Mouse (Mus musculus) liver, embryonic 14.5 days (tissue): Measurements from ENCODE around the gene Dpp7. TPM values are rescaled to one million over a fixed set of nuclear protein-coding genes. Genes with fewer than 3 reads are reported as not detected.

Experiments used
- ATAC-seq: fragments of 200-750 bp; cut with Nextera tagmentation; 2 replicates; pipeline ENCODE4 v1.8.0; 2017; ENCODE audit warnings: moderate number of reproducible peaks, mild to moderate bottlenecking, moderate library complexity; ENCODE audit not compliant: insufficient read depth
- DNase-seq, 3 experiments: peaks; one replicate each; pipeline ENCODE4 v3.0.0-alpha.2; 2012 to 2013; ENCODE audit warnings: low read depth in 3 of 3, low spot score in 3 of 3
- H3K27ac ChIP-seq: fragments of 300-500 bp; sonication (generic); 2 replicates; pipeline ENCODE4 v1.5.1; 2014; ENCODE audit warnings: moderate library complexity, mild to moderate bottlenecking, control low read depth, inconsistent platforms
- H3K27me3 ChIP-seq: fragments of 300-500 bp; sonication (generic); 2 replicates; pipeline ENCODE4 v1.6.1; 2014; ENCODE audit warnings: mild to moderate bottlenecking, low read length, moderate library complexity; ENCODE audit not compliant: control insufficient read depth, insufficient read depth
- H3K36me3 ChIP-seq: fragments of 300-500 bp; sonication (generic); replicated peaks from 2 replicates; pipeline ENCODE4 v1.6.1; 2014; ENCODE audit warnings: low read depth; ENCODE audit not compliant: control insufficient read depth, insufficient read depth
- H3K4me1 ChIP-seq, 2 experiments: fragments of 200-500 bp in 1 of 2; fragments of 300-500 bp in 1 of 2; sonication (generic) in 1 of 2; replicated peaks; 2 replicates each; pipeline ENCODE4 v1.6.1; 2012 to 2014; ENCODE audit warnings: antibody characterized with exemption in 1 of 2, inconsistent platforms in 1 of 2, low read length in 1 of 2; ENCODE audit not compliant: control insufficient read depth in 2 of 2, insufficient read depth in 2 of 2
- H3K4me2 ChIP-seq: fragments of 300-500 bp; sonication (generic); 2 replicates; pipeline ENCODE4 v1.6.1; 2014; ENCODE audit warnings: low read depth, mild to moderate bottlenecking, control low read depth, moderate library complexity
- H3K4me3 ChIP-seq, 2 experiments: fragments of 200-500 bp in 1 of 2; fragments of 300-500 bp in 1 of 2; sonication (generic) in 1 of 2; 2 replicates each; pipeline ENCODE4 v1.5.1; 2012 to 2014; ENCODE audit warnings: low read depth in 2 of 2, low read length in 2 of 2, mild to moderate bottlenecking in 2 of 2, control low read depth in 1 of 2, inconsistent platforms in 1 of 2, moderate library complexity in 1 of 2; ENCODE audit not compliant: insufficient read depth in 1 of 2
- H3K9ac ChIP-seq: fragments of 300-500 bp; sonication (generic); replicated peaks from 2 replicates; pipeline ENCODE4 v1.6.1; 2014; ENCODE audit warnings: mild to moderate bottlenecking, control low read depth, moderate library complexity
- H3K9me3 ChIP-seq: fragments of 300-500 bp; sonication (generic); 2 replicates; pipeline ENCODE4 v1.6.1; 2016; ENCODE audit warnings: low read length, mixed read lengths; ENCODE audit not compliant: control insufficient read depth
- CTCF ChIP-seq: IDR thresholded peaks from 2 replicates; pipeline ENCODE4 v1.5.1; 2016; ENCODE audit warnings: antibody characterized with exemption, low read depth, control low read depth
- EP300 ChIP-seq: IDR thresholded peaks from 2 replicates; pipeline ENCODE4 v1.6.1; 2016; ENCODE audit warnings: antibody characterized with exemption, low read depth
- WGBS: fragments of 180-500 bp; shearing (Covaris S2); extraction: QIAGEN DNeasy Blood & Tissue Kit; methylation state at CpG from one replicate; pipeline ENCODE4 v1.1.7; 2014; ENCODE audit not compliant: insufficient replicate concordance; 5-methylcytosine and 5-hydroxymethylcytosine counted together
- polyA plus RNA-seq, 2 experiments: library from polyadenylated mRNA; depleted of rRNA in 1 of 2; stranded (reverse) in 1 of 2; unstranded in 1 of 2; fragments of >200 nt; fragmentation: Nextera tagmentation in 1 of 2; extraction: Ambion mirVana in 1 of 2; gene quantifications; 2 replicates each; pipeline versions ENCODE4 v1.2.1 to v1.2.3; 2012 to 2014

Gene Dpp7
- polyA plus RNA-seq, 2 experiments: 9.4 to 10.6 TPM

DNA sequence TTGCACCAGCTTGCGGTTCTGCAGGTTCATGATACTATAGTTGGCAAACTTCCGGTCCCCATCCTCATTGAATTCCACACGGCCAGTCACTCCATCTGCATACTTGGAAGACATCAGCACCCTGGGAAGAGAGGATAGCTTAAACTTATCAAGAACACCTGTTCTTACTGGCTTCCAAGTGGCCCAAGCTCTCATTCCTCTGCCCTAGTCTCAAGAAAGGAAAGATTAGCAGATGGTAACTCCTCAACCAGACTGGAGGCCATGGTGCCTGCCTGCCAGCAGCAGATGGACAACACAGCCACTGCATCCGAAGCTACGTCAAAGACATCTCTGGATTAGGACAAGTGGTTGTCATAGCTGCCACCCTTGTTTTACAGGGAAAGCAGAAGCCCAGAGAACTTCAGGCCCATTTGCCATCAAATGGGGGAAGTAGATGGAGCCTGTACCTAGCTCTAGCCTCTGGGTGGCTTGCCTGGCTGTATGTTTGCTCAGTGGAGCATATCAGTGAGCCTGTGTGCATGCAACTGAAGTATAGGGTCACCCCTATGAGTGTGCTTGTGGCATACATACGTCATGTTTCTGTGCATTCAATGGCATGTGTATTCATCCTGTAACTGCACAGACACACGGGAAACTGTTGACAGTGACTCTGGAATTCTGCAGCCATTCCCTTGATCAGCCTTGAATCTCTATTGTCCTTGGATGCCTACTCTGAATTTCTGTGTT is 52.1 kb downstream of the Dpp7 start:
- Histone ChIP-seq H3K9ac (no peak overlapping the region), H3K4me1 (peaks cover 0 to 2% of the 10 kb centered on the region in 2 experiments; a peak in 1 of 4 replicates), H3K4me2 (no peak overlapping the region), H3K36me3 (no peaks in the 10 kb centered on the region), H3K9me3 (no peaks in the 10 kb centered on the region), H3K27ac (no peak overlapping the region), H3K4me3 (no peak overlapping the region), H3K27me3 (peaks cover 18% of the 10 kb centered on the region)
- 49% methylated on average over 7 of the region's 7 CpGs for WGBS
- DNase-seq: no peak
- no peak for TF ChIP-seq EP300
- no peak for TF ChIP-seq CTCF
- ATAC-seq: no peak

DNA sequence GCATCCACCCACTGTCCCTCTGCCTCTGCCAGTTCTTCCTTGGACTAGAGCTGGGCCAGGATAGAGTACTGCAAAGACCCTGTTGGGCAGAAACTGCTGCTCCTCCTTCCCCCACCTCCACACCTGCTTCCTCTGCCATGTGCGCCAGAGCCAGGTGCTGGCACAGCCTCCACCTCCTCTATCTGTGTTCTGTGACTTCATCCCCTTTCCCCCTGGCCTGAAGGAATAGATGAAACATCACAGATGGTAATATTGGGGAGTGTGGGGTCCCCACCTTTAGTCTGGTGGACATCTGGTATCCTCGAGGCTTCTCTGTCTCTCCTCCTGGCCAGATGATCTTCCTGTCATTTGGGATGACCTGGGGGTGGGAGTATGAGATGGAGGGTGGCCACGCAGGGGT is 52.7 kb downstream of the Dpp7 start:
- ATAC-seq (no peak), DNase-seq (no peak)
- H3K36me3 ChIP-seq: no peaks in the 10 kb centered on the region
- TF ChIP-seq EP300: no peak
- no peak for TF ChIP-seq CTCF
- H3K27ac ChIP-seq: no peak overlapping the region
- peaks cover 0 to 2% of the 10 kb centered on the region in 2 experiments; a peak in 1 of 4 replicates for H3K4me1 ChIP-seq
- H3K4me3 ChIP-seq: no peak overlapping the region
- WGBS: 46% methylated on average over 3 of the region's 3 CpGs
- H3K27me3 ChIP-seq: peaks cover 18% of the 10 kb centered on the region
- no peak overlapping the region for H3K9ac ChIP-seq
- no peaks in the 10 kb centered on the region for H3K9me3 ChIP-seq
- H3K4me2 ChIP-seq: no peak overlapping the region

Other genes with a start within 250 kb of the Dpp7 start
Only the 30 nearest of the 36 such genes appear.
- 3.7 and 4.1 TPM in 2 replicates for gene Tor4a, start 159.5 kb downstream of the Dpp7 start, polyA plus RNA-seq (2012; rRNA removed)
- gene Tor4a, start 159.5 kb downstream of the Dpp7 start, polyA plus RNA-seq (2014; fragmentation: Nextera tagmentation; extraction: Ambion mirVana): 4.9 and 5.7 TPM in 2 replicates
- 18.7 and 21.3 TPM in 2 replicates for gene Nelfb, start 144.9 kb downstream of the Dpp7 start, polyA plus RNA-seq (2012; rRNA removed)
- 23.7 and 27.3 TPM in 2 replicates for gene Nelfb, start 144.9 kb downstream of the Dpp7 start, polyA plus RNA-seq (2014; fragmentation: Nextera tagmentation; extraction: Ambion mirVana)
- gene Stpg3, start 141.7 kb downstream of the Dpp7 start, polyA plus RNA-seq (2012; rRNA removed): not detected in 2 replicates
- gene Stpg3, start 141.7 kb downstream of the Dpp7 start, polyA plus RNA-seq (2014; fragmentation: Nextera tagmentation; extraction: Ambion mirVana): not detected in 2 replicates
- gene Fam166a, start 137.6 kb downstream of the Dpp7 start, polyA plus RNA-seq (2012; rRNA removed): 0.04 TPM in 1 of 2 replicates, not detected in the other
- gene Fam166a, start 137.6 kb downstream of the Dpp7 start, polyA plus RNA-seq (2014; fragmentation: Nextera tagmentation; extraction: Ambion mirVana): 0.96 TPM in 1 of 2 replicates, not detected in the other
- 571 and 676 TPM in 2 replicates for gene Tubb4b, start 131.7 kb downstream of the Dpp7 start, polyA plus RNA-seq (2012; rRNA removed)
- gene Tubb4b, start 131.7 kb downstream of the Dpp7 start, polyA plus RNA-seq (2014; fragmentation: Nextera tagmentation; extraction: Ambion mirVana): 561 and 604 TPM in 2 replicates
- 0.01 and 0.05 TPM in 2 replicates for gene Slc34a3, start 122.0 kb downstream of the Dpp7 start, polyA plus RNA-seq (2012; rRNA removed)
- gene Slc34a3, start 122.0 kb downstream of the Dpp7 start, polyA plus RNA-seq (2014; fragmentation: Nextera tagmentation; extraction: Ambion mirVana): not detected in 2 replicates
- not detected in 2 replicates for gene Rnf224, start 119.6 kb downstream of the Dpp7 start, polyA plus RNA-seq (2012; rRNA removed)
- not detected in 2 replicates for gene Rnf224, start 119.6 kb downstream of the Dpp7 start, polyA plus RNA-seq (2014; fragmentation: Nextera tagmentation; extraction: Ambion mirVana)
- 0.93 and 1.3 TPM in 2 replicates for gene Rnf208, start 114.1 kb downstream of the Dpp7 start, polyA plus RNA-seq (2012; rRNA removed)
- 0.09 and 0.16 TPM in 2 replicates for gene Rnf208, start 114.1 kb downstream of the Dpp7 start, polyA plus RNA-seq (2014; fragmentation: Nextera tagmentation; extraction: Ambion mirVana)
- not detected in 2 replicates for gene Cysrt1, start 113.9 kb downstream of the Dpp7 start, polyA plus RNA-seq (2012; rRNA removed)
- gene Cysrt1, start 113.9 kb downstream of the Dpp7 start, polyA plus RNA-seq (2014; fragmentation: Nextera tagmentation; extraction: Ambion mirVana): not detected in 2 replicates
- gene AL732309.1, start 109.5 kb downstream of the Dpp7 start, polyA plus RNA-seq (2012; rRNA removed): 5.4 and 5.6 TPM in 2 replicates
- 1.4 and 1.9 TPM in 2 replicates for gene AL732309.1, start 109.5 kb downstream of the Dpp7 start, polyA plus RNA-seq (2014; fragmentation: Nextera tagmentation; extraction: Ambion mirVana)
- gene Tmem203, start 100.9 kb downstream of the Dpp7 start, polyA plus RNA-seq (2012; rRNA removed): 8.8 and 12.4 TPM in 2 replicates
- 8.8 and 9.4 TPM in 2 replicates for gene Tmem203, start 100.9 kb downstream of the Dpp7 start, polyA plus RNA-seq (2014; fragmentation: Nextera tagmentation; extraction: Ambion mirVana)
- gene Tprn, start 93.7 kb downstream of the Dpp7 start, polyA plus RNA-seq (2012; rRNA removed): 1.6 and 2.6 TPM in 2 replicates
- gene Tprn, start 93.7 kb downstream of the Dpp7 start, polyA plus RNA-seq (2014; fragmentation: Nextera tagmentation; extraction: Ambion mirVana): 2.4 and 3.2 TPM in 2 replicates
- gene Ssna1, start 83.9 kb downstream of the Dpp7 start, polyA plus RNA-seq (2012; rRNA removed): 65.8 and 76.0 TPM in 2 replicates
- gene Ssna1, start 83.9 kb downstream of the Dpp7 start, polyA plus RNA-seq (2014; fragmentation: Nextera tagmentation; extraction: Ambion mirVana): 145 and 155 TPM in 2 replicates
- gene Anapc2, start 83.9 kb downstream of the Dpp7 start, polyA plus RNA-seq (2012; rRNA removed): 20.5 and 23.8 TPM in 2 replicates
- 30.2 TPM in 2 replicates for gene Anapc2, start 83.9 kb downstream of the Dpp7 start, polyA plus RNA-seq (2014; fragmentation: Nextera tagmentation; extraction: Ambion mirVana)
- gene Tmem210, start 68.2 kb downstream of the Dpp7 start, polyA plus RNA-seq (2012; rRNA removed): not detected in 2 replicates
- not detected in 2 replicates for gene Tmem210, start 68.2 kb downstream of the Dpp7 start, polyA plus RNA-seq (2014; fragmentation: Nextera tagmentation; extraction: Ambion mirVana)
- not detected in 2 replicates for gene Lrrc26, start 66.4 kb downstream of the Dpp7 start, polyA plus RNA-seq (2012; rRNA removed)
- not detected in 2 replicates for gene Lrrc26, start 66.4 kb downstream of the Dpp7 start, polyA plus RNA-seq (2014; fragmentation: Nextera tagmentation; extraction: Ambion mirVana)
- 0.02 and 0.05 TPM in 2 replicates for gene Grin1, start 37.2 kb downstream of the Dpp7 start, polyA plus RNA-seq (2012; rRNA removed)
- 0.06 and 0.14 TPM in 2 replicates for gene Grin1, start 37.2 kb downstream of the Dpp7 start, polyA plus RNA-seq (2014; fragmentation: Nextera tagmentation; extraction: Ambion mirVana)
- 5.3 and 6.6 TPM in 2 replicates for gene Man1b1, start 24.0 kb downstream of the Dpp7 start, polyA plus RNA-seq (2012; rRNA removed)
- 25.4 and 28.2 TPM in 2 replicates for gene Man1b1, start 24.0 kb downstream of the Dpp7 start, polyA plus RNA-seq (2014; fragmentation: Nextera tagmentation; extraction: Ambion mirVana)
- gene Uap1l1, start 9.3 kb upstream of the Dpp7 start, polyA plus RNA-seq (2012; rRNA removed): 2.9 and 3.8 TPM in 2 replicates
- gene Uap1l1, start 9.3 kb upstream of the Dpp7 start, polyA plus RNA-seq (2014; fragmentation: Nextera tagmentation; extraction: Ambion mirVana): 9.3 and 14.1 TPM in 2 replicates
- gene Sapcd2, start 16.0 kb upstream of the Dpp7 start, polyA plus RNA-seq (2012; rRNA removed): 20.1 and 21.5 TPM in 2 replicates
- gene Sapcd2, start 16.0 kb upstream of the Dpp7 start, polyA plus RNA-seq (2014; fragmentation: Nextera tagmentation; extraction: Ambion mirVana): 17.9 and 20.5 TPM in 2 replicates
- gene Entpd2, start 39.5 kb upstream of the Dpp7 start, polyA plus RNA-seq (2012; rRNA removed): 0.18 and 0.30 TPM in 2 replicates
- gene Entpd2, start 39.5 kb upstream of the Dpp7 start, polyA plus RNA-seq (2014; fragmentation: Nextera tagmentation; extraction: Ambion mirVana): 0.23 TPM in 1 of 2 replicates, not detected in the other
- 3.4 and 3.9 TPM in 2 replicates for gene Npdc1, start 43.0 kb upstream of the Dpp7 start, polyA plus RNA-seq (2012; rRNA removed)
- 2.4 and 2.7 TPM in 2 replicates for gene Npdc1, start 43.0 kb upstream of the Dpp7 start, polyA plus RNA-seq (2014; fragmentation: Nextera tagmentation; extraction: Ambion mirVana)
- 0.55 and 0.58 TPM in 2 replicates for gene Fut7, start 66.9 kb upstream of the Dpp7 start, polyA plus RNA-seq (2012; rRNA removed)
- gene Fut7, start 66.9 kb upstream of the Dpp7 start, polyA plus RNA-seq (2014; fragmentation: Nextera tagmentation; extraction: Ambion mirVana): 0.34 and 0.90 TPM in 2 replicates
- gene Abca2, start 72.3 kb upstream of the Dpp7 start, polyA plus RNA-seq (2012; rRNA removed): 2.4 and 2.5 TPM in 2 replicates
- 0.91 and 1.1 TPM in 2 replicates for gene Abca2, start 72.3 kb upstream of the Dpp7 start, polyA plus RNA-seq (2014; fragmentation: Nextera tagmentation; extraction: Ambion mirVana)
- 0.08 and 0.32 TPM in 2 replicates for gene Clic3, start 100.5 kb upstream of the Dpp7 start, polyA plus RNA-seq (2012; rRNA removed)
- 0.18 and 0.27 TPM in 2 replicates for gene Clic3, start 100.5 kb upstream of the Dpp7 start, polyA plus RNA-seq (2014; fragmentation: Nextera tagmentation; extraction: Ambion mirVana)
- gene Paxx, start 104.7 kb upstream of the Dpp7 start, polyA plus RNA-seq (2012; rRNA removed): 7.9 and 9.2 TPM in 2 replicates
- gene Paxx, start 104.7 kb upstream of the Dpp7 start, polyA plus RNA-seq (2014; fragmentation: Nextera tagmentation; extraction: Ambion mirVana): 6.3 and 7.3 TPM in 2 replicates
- 0.47 and 0.96 TPM in 2 replicates for gene Ptgds, start 113.7 kb upstream of the Dpp7 start, polyA plus RNA-seq (2012; rRNA removed)
- gene Ptgds, start 113.7 kb upstream of the Dpp7 start, polyA plus RNA-seq (2014; fragmentation: Nextera tagmentation; extraction: Ambion mirVana): 0.17 TPM in 1 of 2 replicates, not detected in the other
- not detected in 2 replicates for gene Lcn12, start 137.6 kb upstream of the Dpp7 start, polyA plus RNA-seq (2012; rRNA removed)
- gene Lcn12, start 137.6 kb upstream of the Dpp7 start, polyA plus RNA-seq (2014; fragmentation: Nextera tagmentation; extraction: Ambion mirVana): not detected in 2 replicates
- gene Fbxw5, start 144.4 kb upstream of the Dpp7 start, polyA plus RNA-seq (2012; rRNA removed): 6.2 and 8.1 TPM in 2 replicates
- gene Fbxw5, start 144.4 kb upstream of the Dpp7 start, polyA plus RNA-seq (2014; fragmentation: Nextera tagmentation; extraction: Ambion mirVana): 18.3 and 20.4 TPM in 2 replicates
- 26.7 and 31.2 TPM in 2 replicates for gene C8g, start 145.4 kb upstream of the Dpp7 start, polyA plus RNA-seq (2012; rRNA removed)
- 53.1 and 57.9 TPM in 2 replicates for gene C8g, start 145.4 kb upstream of the Dpp7 start, polyA plus RNA-seq (2014; fragmentation: Nextera tagmentation; extraction: Ambion mirVana)